17 mouse cellular contexts compared by ENCODE assay signal in genomic region chr2:90562126-90562670, GRCm38 (mm10). TPM values are rescaled to one million over a fixed set of nuclear protein-coding genes. Genes with fewer than 3 reads are reported as not detected.
DNase-seq lines count a peak whose midpoint lies in the region; ATAC-seq and TF ChIP-seq lines count a peak whose summit lies in the region.
"Had no signal": no experiment of that assay in that cellular context is flagged by ENCODE, and none has a peak within 500 bp of the region (broad histone marks: within the 10 kb centered on the region; RNA-seq: fewer than 3 reads in every experiment).

No protein-coding gene starts in this region.

- TF ChIP-seq RAD21 in MEL (IDR thresholded peaks at IDR 0.05; ENCODE audit: low read depth, low read length): no peak

- peak overlapping the region; percentile 87 for H3K4me3 ChIP-seq in megakaryocyte, embryonic 14.5 days (replicated peaks)
- H3K4me3 ChIP-seq in MEL (ENCODE audit: control insufficient read depth in 1 of 2, insufficient read depth in 1 of 2, low read depth in 2 of 2, low read length in 2 of 2): no peak overlapping the region
- no peak overlapping the region for H3K4me3 ChIP-seq in liver, embryonic 16.5 days (ENCODE audit: low read depth, low read length)
- H3K4me3 ChIP-seq in heart, embryonic 10.5 days: no peak overlapping the region
- H3K4me3 ChIP-seq: neural tube, embryonic 13.5 days had no signal

- H3K27ac ChIP-seq in MEL (ENCODE audit: control insufficient read depth, low read depth, low read length): peak overlapping the region; percentile 13
- peak overlapping the region; percentile 76 for H3K27ac ChIP-seq in liver, embryonic 16.5 days (ENCODE audit: low read length)
- no peak overlapping the region for H3K27ac ChIP-seq in heart, embryonic 10.5 days
- H3K27ac ChIP-seq: neural tube, embryonic 13.5 days had no signal

- ATAC-seq in megakaryocyte, adult 5-6 weeks (ENCODE audit: poor library complexity, severe bottlenecking): no peak
- 0 out of 2 replicates have a peak, but pooled peaks have one; percentile 0 for ATAC-seq in erythroid progenitor cell, adult 5-6 weeks (replicated peaks; ENCODE audit: low FRiP score, poor library complexity, severe bottlenecking)
- no peak for ATAC-seq in liver, embryonic 16.5 days (ENCODE audit: low read depth)
- ATAC-seq: hindbrain, embryonic 16.5 days; lung, postnatal 0 days had no signal

- H3K36me3 ChIP-seq in megakaryocyte, embryonic 14.5 days (replicated peaks; ENCODE audit: low read length): peaks cover 67% of the 10 kb centered on the region
- peaks cover 0 to 73% of the 10 kb centered on the region in 2 experiments; a peak in 2 of 4 replicates for H3K36me3 ChIP-seq in MEL (ENCODE audit: control insufficient read depth in 1 of 2, insufficient read depth in 2 of 2, low read length in 2 of 2)
- H3K36me3 ChIP-seq in liver, embryonic 16.5 days (ENCODE audit: control insufficient read depth, insufficient read depth): no peaks in the 10 kb centered on the region
- H3K36me3 ChIP-seq in heart, embryonic 10.5 days: no peaks in the 10 kb centered on the region
- H3K36me3 ChIP-seq: neural tube, embryonic 13.5 days had no signal

- peak overlapping the region; percentile 3; the same call in 1 of the 2 replicates for H3K9ac ChIP-seq in MEL (ENCODE audit: control insufficient read depth, low read depth, low read length, poor library complexity, severe bottlenecking)
- H3K9ac ChIP-seq in liver, embryonic 16.5 days (ENCODE audit: low read depth, low read length): peak overlapping the region; percentile 32
- H3K9ac ChIP-seq: neural tube, embryonic 13.5 days had no signal

- no peak for TF ChIP-seq POLR2A in MEL (IDR thresholded peaks at IDR 0.05; ENCODE audit: control insufficient read depth in 1 of 2, insufficient read depth in 1 of 2, low read depth in 1 of 2, low read length in 2 of 2, poor library complexity in 1 of 2)

- intact Hi-C loops in left cerebral cortex, postnatal 10 days (cut with DNase I): no loop called here

- 26% methylated on average over 8 of the region's 8 CpGs for WGBS in liver, embryonic 16.5 days (ENCODE audit: insufficient replicate concordance)
- WGBS in heart, embryonic 10.5 days: 58% methylated on average over 8 of the region's 8 CpGs

- no peak for DNase-seq in MEL (ENCODE audit: low read depth, low spot score)
- DNase-seq in heart, embryonic 10.5 days (ENCODE audit: low spot score): no peak
- no peak for DNase-seq in left cerebral cortex, postnatal 10 days (ENCODE audit: extremely low spot score in 1 of 2, low spot score in 2 of 2)
- DNase-seq: cerebellum, adult 2 months; heart, adult 11 months; left cerebral cortex, postnatal 4 days; midbrain, embryonic 14.5 days; right cerebral cortex, adult 18-20 months; thymus, postnatal 36 days had no signal

- H3K27me3 ChIP-seq in megakaryocyte, embryonic 14.5 days (replicated peaks): no peaks in the 10 kb centered on the region
- H3K27me3 ChIP-seq in MEL (ENCODE audit: control insufficient read depth in 1 of 2, insufficient read depth in 2 of 2, low read length in 2 of 2): no peaks in the 10 kb centered on the region
- no peaks in the 10 kb centered on the region for H3K27me3 ChIP-seq in liver, embryonic 16.5 days (ENCODE audit: control insufficient read depth, insufficient read depth, low read depth, low read length)
- no peaks in the 10 kb centered on the region for H3K27me3 ChIP-seq in heart, embryonic 10.5 days (ENCODE audit: insufficient read depth, poor library complexity, severe bottlenecking)
- H3K27me3 ChIP-seq: CH12.LX; neural tube, embryonic 13.5 days had no signal

- TF ChIP-seq EP300 in MEL (IDR thresholded peaks at IDR 0.05; ENCODE audit: low read depth in 1 of 2, low read length in 2 of 2): peak; percentile 46 to 60; a peak in 3 of 4 replicates

- no peaks in the 10 kb centered on the region for H3K9me3 ChIP-seq in megakaryocyte, embryonic 14.5 days
- H3K9me3 ChIP-seq in MEL (replicated peaks; ENCODE audit: insufficient read depth, low read length): no peaks in the 10 kb centered on the region
- no peaks in the 10 kb centered on the region for H3K9me3 ChIP-seq in liver, embryonic 16.5 days (replicated peaks; ENCODE audit: control insufficient read depth, low read length)
- no peaks in the 10 kb centered on the region for H3K9me3 ChIP-seq in heart, embryonic 10.5 days
- H3K9me3 ChIP-seq: neural tube, embryonic 13.5 days had no signal

- H3K79me2 ChIP-seq in MEL (ENCODE audit: control insufficient read depth, insufficient read depth, low read length, poor library complexity): peaks cover 9% of the 10 kb centered on the region

- H3K4me2 ChIP-seq in liver, embryonic 16.5 days (ENCODE audit: low read depth, low read length): no peak overlapping the region
- H3K4me2 ChIP-seq: neural tube, embryonic 13.5 days had no signal

- peaks cover 99% of the 10 kb centered on the region for H3K4me1 ChIP-seq in megakaryocyte, embryonic 14.5 days
- H3K4me1 ChIP-seq in MEL (ENCODE audit: control insufficient read depth in 1 of 2, insufficient read depth in 2 of 2, low read length in 2 of 2): peaks cover 35 to 71% of the 10 kb centered on the region in 2 experiments
- H3K4me1 ChIP-seq in liver, embryonic 16.5 days (ENCODE audit: control insufficient read depth, low read depth, low read length): peaks cover 85% of the 10 kb centered on the region
- peaks cover 22% of the 10 kb centered on the region for H3K4me1 ChIP-seq in heart, embryonic 10.5 days

- TF ChIP-seq CTCF in MEL (IDR thresholded peaks at IDR 0.05 in 2 of 3, conservative IDR thresholded peaks at IDR 0.05 in 1 of 3; ENCODE audit: control insufficient read depth in 1 of 3, insufficient read depth in 1 of 3, low read depth in 2 of 3, low read length in 3 of 3, poor library complexity in 1 of 3, severe bottlenecking in 1 of 3): no peak

TF ChIP-seq in MEL, 35 proteins besides CTCF, POLR2A, EP300 and RAD21:
- TF ChIP-seq TAL1 (IDR thresholded peaks at IDR 0.05; ENCODE audit: low read length) (peak; percentile 61), GATA1 (IDR thresholded peaks at IDR 0.05; ENCODE audit: low read depth, low read length) (0 out of 2 replicates have a peak, but pooled peaks have one; percentile 29), UBTF (IDR thresholded peaks at IDR 0.05; ENCODE audit: borderline replicate concordance, insufficient read depth, low read depth, low read length) (no peak), ELF1 (IDR thresholded peaks at IDR 0.05; ENCODE audit: low read depth, low read length) (no peak), NRF1 (IDR thresholded peaks at IDR 0.05; ENCODE audit: insufficient read depth, low read depth, low read length, poor library complexity, severe bottlenecking) (no peak), POLR2AphosphoS5 (IDR thresholded peaks at IDR 0.05; ENCODE audit: borderline replicate concordance, low read depth, low read length) (no peak), TBP (IDR thresholded peaks at IDR 0.05; ENCODE audit: low read depth, low read length) (no peak), RCOR1 (IDR thresholded peaks at IDR 0.05; ENCODE audit: low read depth, low read length) (no peak), ETS1 (IDR thresholded peaks at IDR 0.05; ENCODE audit: low read depth, low read length) (no peak), NELFE (IDR thresholded peaks at IDR 0.05; ENCODE audit: low read depth, low read length) (no peak)
TF ChIP-seq in MEL: peak in this region for 2.

RNA-seq across cellular contexts. Expression of gene Ptprj, which starts 18.2 kb away (rescaled TPM):
- polyA plus RNA-seq in megakaryocyte, embryonic 14.5 days (2012; ENCODE audit: insufficient read depth, low replicate concordance): 2.2 and 8.7 TPM in 2 replicates
- total RNA-seq in megakaryocyte, adult 5-6 weeks (2015): 103 and 104 TPM in 2 replicates
- 94.7 and 107 TPM in 2 replicates for total RNA-seq in megakaryocyte, adult 5-6 weeks (2017)
- 10.0 and 10.2 TPM in 2 replicates for total RNA-seq in MEL (2012; rRNA removed)
- polyA plus RNA-seq in MEL (2012; ENCODE audit: insufficient read depth in 1 of 2, insufficient read length in 2 of 2, low read depth in 1 of 2, low replicate concordance in 2 of 2, missing spikeins in 1 of 2): 1 to 10 TPM in 1 of 2 experiments, not detected in 1; 6.4 TPM
- total RNA-seq in erythroid progenitor cell, adult 5-6 weeks (2015; ENCODE audit: low replicate concordance): 22.0 and 26.4 TPM in 2 replicates
- 14.8 and 19.1 TPM in 2 replicates for total RNA-seq in erythroid progenitor cell, adult 5-6 weeks (2017; ENCODE audit: low replicate concordance)
- polyA plus RNA-seq in liver, embryonic 16.5 days (2015; fragmentation: Nextera tagmentation; extraction: Ambion mirVana): 2.1 and 2.2 TPM in 2 replicates
- polyA plus RNA-seq in heart, embryonic 10.5 days (2016; fragmentation: Nextera tagmentation; extraction: Ambion mirVana): 1.1 and 2.4 TPM in 2 replicates
- total RNA-seq in left cerebral cortex, postnatal 10 days (2021): 10 to 100 TPM; 72.8 to 78.4 TPM
